Mouse (Mus musculus): ENCODE measurements around the gene Eya3. TPM values are rescaled to one million over a fixed set of nuclear protein-coding genes. Genes with fewer than 3 reads are reported as not detected.

Gene Eya3
- total and polyA plus RNA-seq, 3 experiments: 24.4 to 50.0 (median 31.0) TPM

GRCm38 (mm10) chr4:132620134-132620533 lies 18.7 kb upstream of the Eya3 start:
- TF ChIP-seq MXI1 (IDR thresholded peaks at IDR 0.05; ENCODE audit: low read depth, low read length) (no peak), CTCF (conservative IDR thresholded peaks at IDR 0.05 in 1 of 2, IDR thresholded peaks at IDR 0.05 in 1 of 2; ENCODE audit: low read depth in 2 of 2, low read length in 2 of 2) (0 out of 4 replicates have a peak, but pooled peaks of 1 of the 2 experiments have one; percentile 1), ETS1 (conservative IDR thresholded peaks at IDR 0.05; ENCODE audit: low read depth, low read length) (no peak), MAX (IDR thresholded peaks at IDR 0.05; ENCODE audit: low read length) (no peak), MAFK (IDR thresholded peaks at IDR 0.05; ENCODE audit: insufficient replicate concordance, low read length) (no peak), SIN3A (IDR thresholded peaks at IDR 0.05; ENCODE audit: low read length) (no peak)
- in situ Hi-C loops (cut with MboI; ENCODE audit: low pct_ligation_motif_present, low pct_unique_long_range_greater_than_20kb, low sequenced_read_pairs): no loop called here
- H3K27ac ChIP-seq (ENCODE audit: insufficient read depth, low read depth): no peak overlapping the region
- H3K27me3 ChIP-seq (replicated peaks): no peaks in the 10 kb centered on the region
- no peaks in the 10 kb centered on the region for H3K79me2 ChIP-seq (replicated peaks; ENCODE audit: control insufficient read depth, extremely low read depth, insufficient read depth, poor library complexity, severe bottlenecking)
- no peak overlapping the region for H3K4me3 ChIP-seq (replicated peaks in 1 of 3; ENCODE audit: low read depth in 2 of 3, low read length in 2 of 3, poor library complexity in 1 of 3)
- DNase-seq (ENCODE audit: extremely low read depth): no peak
- dilution Hi-C loops (cut with MboI; ENCODE audit: extremely low pct_ligation_motif_present, extremely low pct_unique_long_range_greater_than_20kb, low sequenced_read_pairs): no loop called here
- H3K4me2 ChIP-seq (ENCODE audit: insufficient read depth, low read depth, poor library complexity, severe bottlenecking): no peak overlapping the region
- peaks cover 13% of the 10 kb centered on the region for H3K9me3 ChIP-seq (replicated peaks; ENCODE audit: low read length)
- no peak overlapping the region for H3K9ac ChIP-seq (ENCODE audit: insufficient read depth, low read depth)
- H3K4me1 ChIP-seq (ENCODE audit: control insufficient read depth in 1 of 2, insufficient read depth in 2 of 2): peaks cover 0 to 6% of the 10 kb centered on the region in 2 experiments; a peak in 2 of 4 replicates
- peaks cover 0 to 14% of the 10 kb centered on the region in 2 experiments for H3K36me3 ChIP-seq (replicated peaks in 1 of 2; ENCODE audit: control insufficient read depth in 1 of 2, insufficient read depth in 1 of 2, low read length in 1 of 2)

DNA sequence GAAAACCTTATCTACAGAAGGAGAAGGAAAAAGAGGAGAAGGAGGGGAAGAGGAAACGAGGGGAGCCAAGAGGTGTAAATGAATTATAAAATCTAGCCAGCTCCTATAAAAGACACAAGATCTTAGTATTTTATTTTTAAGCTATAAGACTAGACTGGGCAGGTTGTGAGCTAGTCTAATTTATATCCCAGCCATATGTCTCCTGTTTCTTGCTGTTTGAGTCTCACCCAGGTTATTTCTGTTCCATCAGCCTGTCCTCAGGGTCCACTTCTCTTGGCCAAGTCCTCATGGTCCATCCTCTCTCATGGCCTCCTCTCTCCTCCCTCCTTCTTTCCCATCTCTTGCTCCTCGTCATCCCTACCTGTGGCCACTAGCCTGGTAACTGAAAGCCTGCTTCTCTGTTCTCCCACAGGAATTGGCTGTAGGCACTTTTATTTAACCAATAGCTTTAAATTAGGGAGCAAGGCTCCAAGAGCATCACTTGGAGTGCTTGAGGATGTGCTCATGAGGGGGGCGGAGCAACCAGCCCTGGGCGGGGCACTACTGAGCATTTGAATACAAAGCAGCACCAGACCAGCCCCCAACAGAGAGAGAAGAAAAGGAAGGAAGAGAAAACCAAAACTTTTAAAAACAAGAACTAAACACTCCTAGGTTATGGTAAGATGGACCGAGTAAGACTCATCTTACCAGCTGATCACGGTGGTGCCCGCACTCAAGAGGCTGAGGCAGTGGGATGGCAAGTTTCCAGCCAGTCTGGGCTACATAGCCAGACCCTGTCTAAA lies 17.3 kb upstream of the Eya3 start:
- no peak overlapping the region for H3K9ac ChIP-seq (ENCODE audit: insufficient read depth, low read depth)

More for the DNA sequence above, 17.3 kb upstream of the Eya3 start:
- peaks cover 0 to 12% of the 10 kb centered on the region in 2 experiments for H3K36me3 ChIP-seq (replicated peaks in 1 of 2; ENCODE audit: control insufficient read depth in 1 of 2, insufficient read depth in 1 of 2, low read length in 1 of 2)
- dilution Hi-C loops (cut with MboI; ENCODE audit: extremely low pct_ligation_motif_present, extremely low pct_unique_long_range_greater_than_20kb, low sequenced_read_pairs): no loop called here
- in situ Hi-C loops (cut with MboI; ENCODE audit: low pct_ligation_motif_present, low pct_unique_long_range_greater_than_20kb, low sequenced_read_pairs): no loop called here
- peak; percentile 32 for DNase-seq (ENCODE audit: extremely low read depth)
- H3K79me2 ChIP-seq (replicated peaks; ENCODE audit: control insufficient read depth, extremely low read depth, insufficient read depth, poor library complexity, severe bottlenecking): no peaks in the 10 kb centered on the region
- H3K4me2 ChIP-seq (ENCODE audit: insufficient read depth, low read depth, poor library complexity, severe bottlenecking): no peak overlapping the region
- peaks cover 8% of the 10 kb centered on the region for H3K9me3 ChIP-seq (replicated peaks; ENCODE audit: low read length)
- H3K27ac ChIP-seq (ENCODE audit: insufficient read depth, low read depth): no peak overlapping the region
- H3K4me1 ChIP-seq (ENCODE audit: control insufficient read depth in 1 of 2, insufficient read depth in 2 of 2): peaks cover 0 to 6% of the 10 kb centered on the region in 2 experiments; a peak in 2 of 4 replicates
- no peak overlapping the region for H3K4me3 ChIP-seq (replicated peaks in 1 of 3; ENCODE audit: low read depth in 2 of 3, low read length in 2 of 3, poor library complexity in 1 of 3)
- H3K27me3 ChIP-seq (replicated peaks): no peaks in the 10 kb centered on the region
- TF ChIP-seq TCF12 (IDR thresholded peaks at IDR 0.05; ENCODE audit: low read depth, low read length): no peak
- TF ChIP-seq KAT2A (IDR thresholded peaks at IDR 0.05; ENCODE audit: insufficient replicate concordance, low read length): no peak
- no peak for TF ChIP-seq MAZ (IDR thresholded peaks at IDR 0.05; ENCODE audit: low read depth, low read length)
- no peak for TF ChIP-seq POLR2A (IDR thresholded peaks at IDR 0.05; ENCODE audit: low read depth, low read length)
- TF ChIP-seq MEF2A (IDR thresholded peaks at IDR 0.05; ENCODE audit: borderline replicate concordance, low read depth, low read length): no peak
- TF ChIP-seq USF2 (conservative IDR thresholded peaks at IDR 0.05; ENCODE audit: low read depth, low read length): no peak
- no peak for TF ChIP-seq NRF1 (IDR thresholded peaks at IDR 0.05; ENCODE audit: low read depth, low read length)
- TF ChIP-seq SIN3A (IDR thresholded peaks at IDR 0.05; ENCODE audit: low read length): no peak
- TF ChIP-seq HCFC1 (IDR thresholded peaks at IDR 0.05; ENCODE audit: low read depth, low read length): no peak
- TF ChIP-seq MYC (IDR thresholded peaks at IDR 0.05; ENCODE audit: low read depth, low read length): no peak
- TF ChIP-seq CHD1 (IDR thresholded peaks at IDR 0.05; ENCODE audit: low read depth, low read length): no peak
- no peak for TF ChIP-seq UBTF (IDR thresholded peaks at IDR 0.05; ENCODE audit: low read depth, low read length)
- no peak for TF ChIP-seq USF1 (IDR thresholded peaks at IDR 0.05; ENCODE audit: low read depth, low read length)
- TF ChIP-seq SMC3 (IDR thresholded peaks at IDR 0.05; ENCODE audit: low read depth, low read length): no peak
- no peak for TF ChIP-seq PAX5 (IDR thresholded peaks at IDR 0.05; ENCODE audit: low read length)
- TF ChIP-seq EP300 (IDR thresholded peaks at IDR 0.05; ENCODE audit: low read length): no peak
- TF ChIP-seq MXI1 (IDR thresholded peaks at IDR 0.05; ENCODE audit: low read depth, low read length): no peak
